Mouse (Mus musculus) liver, adult (tissue): ENCODE measurements around the gene Pex7.

ENCODE experiments used
- GATA4 ChIP-seq: IDR thresholded peaks from 2 replicates; pipeline ENCODE4 v1.6.1; 2014; ENCODE audit warnings: mild to moderate bottlenecking, low read length; ENCODE audit not compliant: insufficient replicate concordance

Gene Pex7

GRCm38 (mm10) chr10:19938738-19939137 lies 31.2 kb upstream of the Pex7 start:
- TF ChIP-seq GATA4 = no peak

GRCm38 (mm10) chr10:19936961-19937708 lies 29.6 kb upstream of the Pex7 start:
- TF ChIP-seq GATA4 = no peak

GRCm38 (mm10) chr10:19935821-19936367 lies 28.4 kb upstream of the Pex7 start:
- no peak for TF ChIP-seq GATA4

- TF ChIP-seq GATA4 = no peak
Measured at GRCm38 (mm10) chr10:19935295-19935623, 27.8 kb upstream of the Pex7 start.

- no peak for TF ChIP-seq GATA4
Measured at GRCm38 (mm10) chr10:19934384-19935294, 27.1 kb upstream of the Pex7 start, which contains the start of gene Map3k5. Gene Map3k5 (plus strand): TSS chr10:19934472.

GRCm38 (mm10) chr10:19933511-19934383 lies 26.3 kb upstream of the Pex7 start:
- TF ChIP-seq GATA4 = no peak

- no peak for TF ChIP-seq GATA4
Measured at GRCm38 (mm10) chr10:19932986-19933385, 25.5 kb upstream of the Pex7 start.

GRCm38 (mm10) chr10:19928205-19928604 lies 20.7 kb upstream of the Pex7 start:
- TF ChIP-seq GATA4 = no peak

GRCm38 (mm10) chr10:19924256-19924655 lies 16.8 kb upstream of the Pex7 start:
- no peak for TF ChIP-seq GATA4

GRCm38 (mm10) chr10:19922410-19922809 lies 14.9 kb upstream of the Pex7 start:
- no peak for TF ChIP-seq GATA4

- TF ChIP-seq GATA4 = peak; percentile 99
Measured at GRCm38 (mm10) chr10:19915301-19915700, 7.8 kb upstream of the Pex7 start.

- TF ChIP-seq GATA4 = no peak
Measured at GRCm38 (mm10) chr10:19913806-19914205, 6.3 kb upstream of the Pex7 start.

GRCm38 (mm10) chr10:19911583-19911982 lies 4.1 kb upstream of the Pex7 start:
- no peak for TF ChIP-seq GATA4

GRCm38 (mm10) chr10:19910516-19910915 lies 3.0 kb upstream of the Pex7 start:
- no peak for TF ChIP-seq GATA4

- no peak for TF ChIP-seq GATA4
Measured at GRCm38 (mm10) chr10:19908076-19908475, 587 bp upstream of the Pex7 start.

GRCm38 (mm10) chr10:19904077-19904820 lies 3.2 kb downstream of the Pex7 start:
- TF ChIP-seq GATA4 = no peak
